In the genomic region with DNA sequence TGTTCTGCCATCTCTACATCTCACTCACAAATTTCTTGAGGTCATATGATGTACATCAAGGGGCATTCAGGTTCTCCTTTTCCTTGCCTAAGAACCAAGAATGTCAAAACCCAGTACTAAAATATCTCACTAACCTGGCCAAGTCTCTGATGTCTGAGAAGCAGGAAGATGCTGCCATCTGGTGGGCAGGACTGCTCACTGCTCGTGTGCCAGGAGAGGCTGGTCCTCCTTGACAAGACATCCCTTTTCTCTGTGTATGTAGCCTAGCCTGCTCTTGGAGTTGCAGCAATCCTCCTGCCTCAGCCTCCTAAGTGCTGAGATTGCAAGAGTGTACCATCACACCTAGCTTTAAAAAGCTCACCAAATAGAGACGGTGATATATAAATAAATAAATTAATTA, we compare ENCODE assay signal across 9 mouse cellular contexts. TPM values are rescaled to one million over a fixed set of nuclear protein-coding genes. Genes with fewer than 3 reads are reported as not detected.
DNase-seq lines count a peak whose midpoint lies in the region; ATAC-seq lines count a peak whose summit lies in the region.
"Had no signal": no experiment of that assay in that cellular context is flagged by ENCODE, and none has a peak within 500 bp of the region (broad histone marks: within the 10 kb centered on the region; RNA-seq: fewer than 3 reads in every experiment).

No protein-coding gene starts in this region.

- no peak for ATAC-seq in liver, embryonic 13.5 days (ENCODE audit: low read depth)

- 43% methylated on average over 2 of the region's 2 CpGs for WGBS in liver, embryonic 13.5 days (ENCODE audit: insufficient replicate concordance)

- no peaks in the 10 kb centered on the region for H3K4me1 ChIP-seq in liver, embryonic 13.5 days (replicated peaks)
- H3K4me1 ChIP-seq: limb, embryonic 12.5 days had no signal

- H3K27ac ChIP-seq in liver, embryonic 13.5 days: no peak overlapping the region
- H3K27ac ChIP-seq: limb, embryonic 12.5 days had no signal

- no peak overlapping the region for H3K4me3 ChIP-seq in liver, embryonic 13.5 days (replicated peaks)
- H3K4me3 ChIP-seq: limb, embryonic 12.5 days had no signal

- no peak overlapping the region for H3K9ac ChIP-seq in liver, embryonic 13.5 days
- H3K9ac ChIP-seq: limb, embryonic 12.5 days had no signal

- DNase-seq in CD4-positive helper T cell, adult 2 months (ENCODE audit: low read depth, low spot score): peak; percentile 65
- DNase-seq in R1 (ENCODE audit: low read depth, low spot score): peak; percentile 65
- DNase-seq in cerebellum, postnatal 14 days: peak; percentile 90 to 93
- DNase-seq in gastrocnemius, adult 18-20 months (ENCODE audit: low spot score): peak; percentile 70
- peak; percentile 73 for DNase-seq in kidney, postnatal 14 days
- peak; percentile 42 for DNase-seq in liver, embryonic 13.5 days
- peak; percentile 54 for DNase-seq in ovary, postnatal 14 days (ENCODE audit: low spot score)
- DNase-seq in thymus, postnatal 0 days (ENCODE audit: low spot score): peak; percentile 72

- H3K4me2 ChIP-seq in liver, embryonic 13.5 days: no peak overlapping the region
- H3K4me2 ChIP-seq: limb, embryonic 12.5 days had no signal

- peaks cover 84% of the 10 kb centered on the region for H3K36me3 ChIP-seq in liver, embryonic 13.5 days

- no peaks in the 10 kb centered on the region for H3K27me3 ChIP-seq in liver, embryonic 13.5 days
- H3K27me3 ChIP-seq: limb, embryonic 12.5 days had no signal

- H3K9me3 ChIP-seq in liver, embryonic 13.5 days (replicated peaks): no peaks in the 10 kb centered on the region
- H3K9me3 ChIP-seq: limb, embryonic 12.5 days had no signal

RNA-seq across cellular contexts. Expression of gene Ncbp1, which starts 11.9 kb away (rescaled TPM):
- total RNA-seq in gastrocnemius, adult 18-20 months (2021): 10 to 100 TPM; 13.1 to 16.1 TPM
- polyA plus RNA-seq in liver, embryonic 13.5 days (2015; fragmentation: Nextera tagmentation; extraction: Ambion mirVana): 52.4 and 64.1 TPM in 2 replicates
- 88.5 and 94.7 TPM in 2 replicates for polyA plus RNA-seq in thymus, postnatal 0 days (2015; fragmentation: Nextera tagmentation; extraction: Ambion mirVana)

RNA-seq across cellular contexts. Expression of gene Tstd2, which starts 12.0 kb away (rescaled TPM):
- 10 to 100 TPM in 1 of 2 experiments, 1 to 10 TPM in 1; 9.6 to 10.2 TPM for total RNA-seq in gastrocnemius, adult 18-20 months (2021)
- 10.9 and 13.5 TPM in 2 replicates for polyA plus RNA-seq in liver, embryonic 13.5 days (2015; fragmentation: Nextera tagmentation; extraction: Ambion mirVana)
- polyA plus RNA-seq in thymus, postnatal 0 days (2015; fragmentation: Nextera tagmentation; extraction: Ambion mirVana): 23.1 and 30.3 TPM in 2 replicates
